Mouse (Mus musculus) thymus, postnatal 14 days (tissue): Measurements from ENCODE around the gene Arg1.

Experiments used
- DNase-seq: peaks from one replicate; pipeline ENCODE4 v3.0.0; 2021

The Arg1 gene

GRCm38 (mm10) chr10:24926962-24927720 lies at the start of gene Arg1:
TSS of gene Arg1 (minus strand) at chr10:24927484.
- no peak for DNase-seq

- no peak for DNase-seq
These were observed 46.7 kb upstream of the Arg1 start for GRCm38 (mm10) chr10:24973845-24974514.

DNA sequence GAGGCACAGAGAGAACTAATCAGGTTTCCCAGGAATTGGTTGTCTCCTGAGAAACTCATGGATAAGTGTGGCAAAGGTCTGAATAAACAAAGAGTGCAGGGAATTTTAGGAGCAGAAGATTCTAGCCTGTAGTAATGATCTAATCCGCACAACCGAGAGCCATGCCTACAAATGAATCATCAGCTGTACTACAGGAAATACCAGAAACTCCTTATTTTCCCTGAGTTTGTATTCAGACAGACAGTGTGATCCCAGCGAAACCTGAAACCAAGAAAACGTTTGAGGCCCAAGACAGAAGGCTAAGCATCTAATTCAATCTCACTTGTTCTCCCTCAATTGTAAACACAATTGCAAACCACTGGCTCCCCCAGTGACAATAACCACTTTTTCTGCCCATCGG lies 46.1 kb upstream of the Arg1 start:
- DNase-seq: no peak

DNA sequence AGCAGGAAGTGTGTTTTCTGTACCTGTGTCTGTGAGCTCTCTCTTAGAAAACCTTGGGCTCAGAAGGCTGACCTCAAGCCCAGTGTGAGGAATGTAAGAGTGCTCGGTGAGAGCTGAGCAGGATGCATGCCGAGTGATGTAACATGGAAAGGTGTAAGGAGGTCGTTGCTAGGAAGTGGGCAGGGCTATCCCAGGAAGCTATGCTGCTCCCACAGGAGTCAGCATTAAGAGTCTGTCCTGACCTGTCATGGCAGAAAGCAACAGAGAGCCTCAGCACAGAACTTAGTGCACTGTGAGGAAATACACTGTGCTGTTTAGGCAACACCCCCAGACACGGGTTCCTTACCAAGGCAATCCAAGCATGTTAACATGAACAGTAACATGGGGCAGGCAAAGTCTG lies 45.6 kb upstream of the Arg1 start:
- DNase-seq: no peak

DNA sequence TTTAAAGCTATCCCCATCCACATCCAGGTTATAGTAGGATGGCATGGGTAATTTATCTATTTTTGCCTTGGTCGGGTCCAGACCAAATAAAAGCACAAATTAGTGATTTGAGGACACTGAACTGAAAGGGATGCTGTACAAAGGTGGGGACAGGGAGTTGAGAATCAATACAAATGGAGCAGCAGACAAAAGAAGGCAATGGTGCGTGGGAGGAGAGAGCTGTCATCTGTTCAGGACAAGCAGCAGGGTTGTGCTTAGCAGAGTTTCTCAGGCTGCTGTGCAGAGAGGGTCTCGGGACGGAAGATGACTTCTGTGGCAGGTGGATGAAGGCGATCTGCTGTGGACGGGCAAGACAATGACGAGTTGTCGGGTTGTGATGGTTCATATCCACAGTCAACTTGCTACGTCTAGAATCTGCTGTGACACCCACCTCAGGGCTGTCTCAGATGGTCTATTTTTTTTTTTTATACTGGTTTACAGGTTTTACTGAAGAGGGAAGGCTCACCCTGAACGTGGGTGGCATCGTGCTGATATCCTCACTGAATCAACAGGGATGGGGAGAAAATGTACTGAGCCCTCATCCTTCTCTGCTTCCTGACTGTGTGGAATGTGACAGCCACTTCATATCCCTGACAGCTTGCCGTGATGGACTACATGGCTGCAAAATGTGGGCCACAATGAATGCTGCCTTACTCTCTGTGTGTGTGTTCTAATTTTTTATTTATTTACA lies 38.7 kb upstream of the Arg1 start:
- DNase-seq: no peak

- no peak for DNase-seq
These were observed 34.6 kb upstream of the Arg1 start for GRCm38 (mm10) chr10:24961889-24962288.

DNA sequence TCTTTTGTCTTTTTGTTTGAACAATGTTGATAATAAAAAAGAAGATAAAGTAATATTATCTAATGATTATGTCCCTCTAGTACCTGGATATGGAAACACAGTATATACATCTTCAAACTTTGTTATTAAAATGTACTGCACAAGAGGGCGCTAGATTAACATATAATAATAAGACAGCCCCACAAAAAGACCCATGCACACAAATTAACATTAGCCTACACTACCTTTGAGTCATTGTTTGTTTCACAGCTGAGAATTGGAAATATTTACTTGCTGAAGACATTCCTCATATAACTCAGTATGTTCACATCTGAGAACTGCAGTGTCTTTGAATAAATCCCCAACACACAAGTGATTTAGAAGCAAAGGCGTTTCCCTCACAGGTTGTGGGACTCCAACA lies 33.8 kb upstream of the Arg1 start:
- no peak for DNase-seq

DNA sequence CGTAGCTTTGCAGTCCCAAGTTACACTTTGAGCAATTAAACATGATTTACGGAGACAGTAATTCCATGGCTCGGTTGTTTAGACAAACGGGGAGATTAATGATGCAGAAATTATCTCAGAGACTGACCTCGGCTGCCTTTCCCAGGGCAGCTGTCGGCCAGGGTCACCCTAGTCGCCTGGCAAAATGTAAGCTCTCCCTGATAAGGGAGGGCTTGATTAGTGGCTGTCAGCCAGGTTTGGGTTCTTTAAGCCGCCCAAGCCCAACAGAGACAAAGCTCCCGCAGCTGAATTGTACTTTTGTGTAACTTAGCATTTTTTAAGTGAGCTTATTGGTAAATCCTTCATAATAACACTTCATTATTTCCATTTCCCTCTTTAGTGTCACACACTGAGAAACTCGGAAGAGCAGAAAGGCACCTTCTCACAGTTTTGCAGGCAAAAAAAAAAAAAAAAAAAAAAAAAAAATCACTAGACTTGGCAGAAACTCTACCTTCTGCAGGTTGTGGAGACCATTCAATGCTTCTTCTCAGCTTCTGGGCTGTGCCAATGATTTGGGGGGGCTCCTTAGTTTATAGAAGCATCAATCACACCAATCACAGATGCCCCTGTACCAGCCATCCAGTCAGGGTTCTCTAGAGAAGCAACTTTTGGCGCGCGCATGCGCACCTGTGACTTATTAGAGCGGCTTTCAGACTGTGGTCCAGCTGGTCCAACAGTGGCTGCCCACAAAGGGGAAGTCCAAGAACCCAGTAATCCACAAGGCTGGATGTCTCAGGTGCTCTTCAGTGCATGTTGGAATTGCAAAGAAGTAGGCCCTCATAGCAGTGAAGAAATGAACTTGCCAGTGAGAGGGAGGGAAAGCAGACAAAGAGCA lies 32.0 kb upstream of the Arg1 start:
- DNase-seq: no peak

DNA sequence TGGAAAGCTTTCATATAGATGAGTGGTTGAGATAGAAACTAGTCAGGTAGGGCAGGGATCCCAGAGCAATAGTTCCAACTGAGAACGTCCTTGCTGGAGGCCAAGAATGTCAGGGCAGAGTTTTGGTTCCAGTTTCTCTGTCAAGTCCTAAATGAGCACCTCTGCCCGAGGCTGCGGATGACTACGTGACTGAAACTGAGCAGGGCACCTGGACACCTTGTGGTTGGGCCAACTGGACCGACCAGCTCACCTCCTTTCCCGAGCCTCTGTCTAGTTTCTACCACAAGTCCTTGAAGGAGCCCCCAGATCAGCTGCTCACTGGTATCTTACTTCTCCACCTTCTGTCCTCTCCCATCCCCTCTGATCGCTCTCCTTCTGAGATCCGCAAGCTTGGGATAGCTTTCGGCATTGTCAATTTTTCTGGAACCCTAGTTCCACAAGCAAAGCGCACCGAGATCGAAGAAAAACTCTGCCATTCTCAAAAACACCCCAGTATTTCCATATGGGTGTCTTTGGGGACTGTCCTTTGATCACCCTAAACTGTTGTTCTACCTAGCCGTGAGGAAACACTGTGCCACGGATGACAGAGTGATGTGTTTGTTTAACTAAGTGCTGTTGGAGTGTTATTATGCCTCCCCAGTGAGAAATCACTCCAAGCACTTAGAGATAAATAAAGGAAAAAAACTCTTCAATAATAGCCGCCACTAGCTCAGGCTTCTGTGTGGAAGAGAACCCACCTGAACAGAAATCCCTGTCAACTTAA lies 31.2 kb upstream of the Arg1 start:
- DNase-seq: no peak

DNA sequence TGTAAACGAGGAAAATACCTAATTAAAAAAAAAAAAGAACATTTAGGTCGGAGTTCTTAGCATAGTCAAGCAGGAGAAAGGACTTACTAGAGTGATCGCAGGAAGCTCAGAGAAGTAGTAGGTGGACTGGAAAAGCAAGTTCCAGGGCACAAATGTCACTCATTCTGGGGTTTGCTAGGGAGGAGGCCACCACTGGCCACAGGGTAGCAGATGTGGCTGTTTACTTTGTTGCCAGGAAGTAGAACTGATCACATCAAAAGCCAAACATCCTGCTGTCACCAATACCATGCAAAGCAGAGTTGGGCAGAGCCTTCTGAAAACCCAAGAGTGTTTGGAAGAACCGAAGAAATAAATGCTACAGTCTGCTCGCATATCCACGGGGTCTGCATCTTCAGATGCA lies 26.6 kb upstream of the Arg1 start:
- DNase-seq: no peak

GRCm38 (mm10) chr10:24952549-24952948 lies 25.3 kb upstream of the Arg1 start:
- DNase-seq: no peak

DNA sequence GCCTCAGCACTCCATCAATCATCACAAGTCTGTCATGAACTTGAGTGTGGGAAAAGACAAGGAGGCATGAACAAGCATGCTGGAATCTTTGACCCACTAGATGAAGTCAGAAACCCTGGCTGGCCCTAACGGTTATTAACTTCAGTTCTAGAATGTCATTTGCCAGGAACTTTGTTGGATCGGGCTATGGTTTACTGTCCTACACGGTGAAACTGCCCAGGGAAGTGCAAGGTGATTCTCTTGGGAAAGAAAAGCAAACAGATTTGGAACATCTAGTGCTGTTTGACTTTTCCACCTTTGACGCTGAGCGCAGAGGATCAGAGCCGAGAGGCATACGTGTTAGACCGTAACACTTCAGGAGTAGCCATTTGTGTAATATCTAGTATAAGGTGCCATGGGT lies 24.3 kb upstream of the Arg1 start:
- DNase-seq: no peak

- DNase-seq: no peak
These were observed 22.9 kb upstream of the Arg1 start for GRCm38 (mm10) chr10:24950223-24950622.

DNA sequence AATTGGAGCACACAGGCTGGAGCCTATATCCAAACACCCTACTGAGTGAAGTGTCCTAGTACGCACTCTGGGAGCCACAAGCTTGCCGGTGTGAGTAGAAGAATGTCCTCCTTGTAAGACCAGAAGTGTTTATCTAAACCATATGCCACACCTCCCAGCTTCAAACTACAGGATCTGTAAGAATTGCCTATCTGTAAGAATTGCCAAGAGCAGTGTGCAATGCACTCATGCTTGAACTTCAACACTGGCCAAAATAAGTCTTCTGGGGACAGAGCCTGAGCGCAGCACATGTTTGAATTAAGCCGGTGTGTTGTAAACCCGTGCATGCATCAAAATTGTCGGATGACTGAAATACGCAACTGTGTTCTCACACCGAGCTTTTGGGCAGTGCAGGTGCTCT lies 21.0 kb upstream of the Arg1 start:
- DNase-seq: no peak

GRCm38 (mm10) chr10:24947871-24948270 lies 20.6 kb upstream of the Arg1 start:
- no peak for DNase-seq

- no peak for DNase-seq
These were observed 2.9 kb upstream of the Arg1 start for GRCm38 (mm10) chr10:24930143-24930542.

DNA sequence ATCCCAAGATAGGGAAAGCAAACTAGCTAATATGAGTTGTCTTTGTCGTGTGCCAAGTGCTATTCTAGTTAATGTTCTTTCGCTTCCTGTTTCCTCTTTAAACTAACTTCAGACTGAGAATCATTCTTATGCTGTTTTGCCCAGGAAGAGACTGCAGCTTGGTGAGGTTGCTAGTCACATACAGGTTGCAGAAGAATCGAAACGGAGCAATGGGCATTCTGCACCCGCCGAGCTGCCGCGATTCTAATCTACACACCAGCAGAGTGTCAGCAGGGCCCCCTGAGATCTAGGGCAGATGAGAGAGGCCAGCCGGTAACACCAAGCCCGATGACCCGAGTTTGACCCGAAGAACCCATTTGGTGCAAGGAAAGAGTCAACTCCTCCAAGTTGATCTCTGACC lies 788 bp upstream of the Arg1 start:
- DNase-seq: no peak

GRCm38 (mm10) chr10:24926380-24926779 lies 904 bp downstream of the Arg1 start:
- no peak for DNase-seq

DNA sequence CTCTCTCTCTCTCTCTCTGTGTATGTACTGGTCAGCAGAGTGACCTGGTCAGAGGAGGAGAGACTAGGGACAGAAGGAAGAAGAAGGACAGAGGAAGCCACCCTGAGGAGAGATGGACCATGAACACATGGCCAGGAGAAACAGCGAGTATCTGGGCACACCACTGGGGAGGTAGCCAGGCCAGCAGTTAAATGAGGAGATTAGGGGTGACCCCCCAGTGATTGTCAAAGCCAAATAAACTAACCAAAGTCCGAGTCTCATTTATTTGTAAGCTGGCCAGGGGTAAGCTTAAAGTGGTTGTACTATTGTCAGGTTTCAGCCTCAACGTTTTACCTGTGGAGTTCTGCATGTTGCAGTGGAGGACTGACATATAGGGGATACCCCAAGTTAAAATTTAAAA lies 3.0 kb downstream of the Arg1 start:
- DNase-seq: no peak

DNA sequence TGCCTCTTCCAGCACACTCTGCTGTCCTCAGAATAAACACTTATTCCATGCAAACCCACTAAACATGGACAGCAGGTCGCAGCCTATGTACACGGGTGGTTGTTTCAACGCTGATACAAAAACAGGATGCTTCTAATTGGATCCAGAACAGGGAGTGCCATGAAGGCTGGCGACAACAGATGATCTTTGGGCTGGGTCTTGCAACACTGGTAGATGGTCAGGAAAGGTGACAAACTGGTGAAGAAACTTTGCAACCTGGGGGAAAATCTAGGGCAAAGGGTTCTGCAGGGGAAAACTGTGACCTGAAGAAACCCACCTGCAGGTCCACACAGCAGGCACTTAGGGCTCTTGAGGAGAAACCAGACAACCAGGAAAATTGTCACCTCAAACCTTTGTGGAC lies 4.3 kb downstream of the Arg1 start:
- no peak for DNase-seq

DNA sequence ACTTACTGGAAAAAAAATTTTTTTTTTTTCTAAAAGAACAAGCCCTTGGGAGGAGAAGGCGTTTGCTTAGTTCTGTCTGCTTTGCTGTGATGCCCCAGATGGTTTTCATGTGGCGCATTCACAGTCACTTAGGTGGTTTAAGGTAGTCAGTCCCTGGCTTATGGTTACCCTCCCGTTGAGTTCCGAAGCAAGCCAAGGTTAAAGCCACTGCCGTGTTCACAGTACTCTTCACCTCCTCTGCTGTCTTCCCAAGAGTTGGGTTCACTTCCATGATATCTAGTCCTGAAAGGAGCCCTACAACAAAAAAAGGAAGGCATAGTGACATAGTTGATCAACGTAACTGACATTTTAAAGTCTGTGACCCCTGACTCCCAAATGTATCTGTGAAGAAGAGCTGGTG lies 11.8 kb downstream of the Arg1 start:
- no peak for DNase-seq

DNA sequence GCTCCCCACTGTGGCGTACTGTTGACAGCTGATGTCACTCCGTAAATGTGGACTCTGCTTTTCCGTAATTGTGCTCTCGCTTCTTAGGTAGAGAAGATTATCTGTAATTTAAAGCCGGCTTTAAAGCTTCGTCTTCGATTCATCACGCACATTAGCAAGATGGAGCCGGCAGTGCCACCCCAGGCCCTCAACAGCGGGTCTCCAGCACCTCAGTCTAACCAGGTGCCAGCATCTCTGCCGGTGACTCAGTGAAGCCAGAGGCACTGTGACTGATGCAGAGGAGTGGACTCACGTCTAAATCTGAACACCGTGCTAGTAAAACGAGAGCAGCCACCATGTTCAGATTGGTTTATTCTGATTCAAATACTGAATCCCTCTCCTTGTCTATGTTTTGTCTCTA lies 14.7 kb downstream of the Arg1 start:
- no peak for DNase-seq
